Mouse (Mus musculus): ENCODE results near the gene Abca13.
"Not testable (repeated sequence)": the region's sequence is repeated elsewhere in the genome, so short reads cannot be mapped to it uniquely, and the experiment has no call there.

DNA sequence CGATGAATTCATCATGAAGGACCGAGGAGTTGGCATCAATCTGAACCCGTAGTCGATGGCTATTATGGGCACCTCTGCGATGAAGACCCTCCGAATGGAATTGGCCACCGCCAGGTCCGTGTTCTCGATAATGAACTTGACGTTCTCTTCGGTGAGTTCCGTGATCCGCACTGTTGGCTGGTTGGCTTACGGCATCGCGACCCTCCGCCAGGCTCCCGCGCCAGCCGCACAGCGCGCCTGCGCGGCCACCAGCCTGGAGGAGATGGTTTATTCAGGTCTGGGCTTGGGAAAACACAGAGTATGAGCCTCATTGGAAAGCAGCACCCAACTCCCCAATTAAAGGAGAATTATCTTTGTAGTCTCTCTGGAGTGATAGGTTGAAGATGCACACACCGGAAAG, 41.3 kb upstream of the Abca13 start:
- TF ChIP-seq NANOG (IDR thresholded peaks at IDR 0.05; ENCODE audit: borderline replicate concordance, low read length); CTCF (conservative IDR thresholded peaks at IDR 0.05; ENCODE audit: low read length): not testable (repeated sequence)

Data from E14TG2a.4 (cell line).